Mouse (Mus musculus) limb, embryonic 14.5 days (tissue): ENCODE measurements at regions not wholly inside any gene's neighbourhood (a gene's known extent, or its start where the extent isn't known, plus 50 kb on each side); places are given as distances from the start of the nearest gene placed in this dataset.

Experiments
- ATAC-seq: fragments of 200-750 bp; cut with Nextera tagmentation; 2 replicates; pipeline ENCODE4 v1.8.0; 2017; ENCODE audit warnings: low read depth, moderate number of reproducible peaks, moderate TSS enrichment; ENCODE audit not compliant: low FRiP score
- DNase-seq: peaks from one replicate; pipeline ENCODE4 v3.0.0-alpha.2; 2015; ENCODE audit warnings: low spot score
- H3K27ac ChIP-seq: fragments of 300-500 bp; sonication (generic); replicated peaks from 2 replicates; pipeline ENCODE4 v1.5.1; 2014; ENCODE audit warnings: low read depth, mild to moderate bottlenecking, low read length, moderate library complexity, mixed read lengths
- H3K27me3 ChIP-seq: fragments of 300-500 bp; sonication (generic); 2 replicates; pipeline ENCODE4 v1.6.1; 2014; ENCODE audit warnings: low read length, mixed read lengths; ENCODE audit not compliant: control insufficient read depth, insufficient read depth
- H3K36me3 ChIP-seq: fragments of 300-500 bp; sonication (generic); 2 replicates; pipeline ENCODE4 v1.6.1; 2014; ENCODE audit warnings: mild to moderate bottlenecking, low read length, moderate library complexity, mixed read lengths; ENCODE audit not compliant: control insufficient read depth, insufficient read depth
- H3K4me1 ChIP-seq: fragments of 300-500 bp; sonication (generic); 2 replicates; pipeline ENCODE4 v1.6.1; 2014; ENCODE audit warnings: antibody characterized with exemption, low read length, mixed read lengths; ENCODE audit not compliant: control insufficient read depth, insufficient read depth
- H3K4me2 ChIP-seq: fragments of 300-500 bp; sonication (generic); replicated peaks from 2 replicates; pipeline ENCODE4 v1.6.1; 2014; ENCODE audit warnings: low read depth, mild to moderate bottlenecking, low read length, moderate library complexity; ENCODE audit not compliant: severe bottlenecking
- H3K4me3 ChIP-seq: fragments of 300-500 bp; sonication (generic); replicated peaks from 2 replicates; pipeline ENCODE4 v1.5.1; 2014; ENCODE audit warnings: low read length
- H3K9ac ChIP-seq: fragments of 300-500 bp; sonication (generic); 2 replicates; pipeline ENCODE4 v1.6.1; 2014; ENCODE audit warnings: mild to moderate bottlenecking, low read depth, low read length, moderate library complexity; ENCODE audit not compliant: severe bottlenecking
- H3K9me3 ChIP-seq: fragments of 300-500 bp; sonication (generic); 2 replicates; pipeline ENCODE4 v1.6.1; 2016; ENCODE audit warnings: low read length; ENCODE audit not compliant: control insufficient read depth
- POLR2A ChIP-seq: fragments of 200-500 bp; IDR thresholded peaks from 2 replicates; pipeline ENCODE4 v1.8.0; 2012; ENCODE audit warnings: inconsistent platforms, mild to moderate bottlenecking, moderate library complexity, borderline replicate concordance; ENCODE audit not compliant: insufficient read depth, insufficient read length; ENCODE audit errors: extremely low read depth
- WGBS: fragments of 180-500 bp; shearing (Covaris S2); extraction: QIAGEN DNeasy Blood & Tissue Kit; methylation state at CpG from one replicate; pipeline ENCODE4 v1.1.7; 2014; 5-methylcytosine and 5-hydroxymethylcytosine counted together

GRCm38 (mm10) chr5:73887306-73887958, 180.8 kb downstream of the Usp46 start:
- 80% methylated on average over 8 of the region's 8 CpGs for WGBS
- H3K4me1 ChIP-seq: no peaks in the 10 kb centered on the region
- no peaks in the 10 kb centered on the region for H3K9me3 ChIP-seq
- H3K27ac ChIP-seq: no peak overlapping the region
- no peak overlapping the region for H3K9ac ChIP-seq
- DNase-seq (no peak), ATAC-seq (no peak)
- no peaks in the 10 kb centered on the region for H3K36me3 ChIP-seq
- no peak overlapping the region for H3K4me2 ChIP-seq
- no peaks in the 10 kb centered on the region for H3K27me3 ChIP-seq
- H3K4me3 ChIP-seq: no peak overlapping the region
- no peak for TF ChIP-seq POLR2A

- ATAC-seq (no peak), DNase-seq (no peak)
- no peaks in the 10 kb centered on the region for H3K9me3 ChIP-seq
- no peaks in the 10 kb centered on the region for H3K36me3 ChIP-seq
- no peaks in the 10 kb centered on the region for H3K4me1 ChIP-seq
- 69% methylated on average over 2 of the region's 2 CpGs for WGBS
- no peak overlapping the region for H3K9ac ChIP-seq
- H3K27ac ChIP-seq: no peak overlapping the region
- no peak overlapping the region for H3K4me2 ChIP-seq
- H3K27me3 ChIP-seq: no peaks in the 10 kb centered on the region
- no peak overlapping the region for H3K4me3 ChIP-seq
- TF ChIP-seq POLR2A: no peak
Observed at GRCm38 (mm10) chr5:73888391-73888790, 179.8 kb downstream of the Usp46 start.

DNA sequence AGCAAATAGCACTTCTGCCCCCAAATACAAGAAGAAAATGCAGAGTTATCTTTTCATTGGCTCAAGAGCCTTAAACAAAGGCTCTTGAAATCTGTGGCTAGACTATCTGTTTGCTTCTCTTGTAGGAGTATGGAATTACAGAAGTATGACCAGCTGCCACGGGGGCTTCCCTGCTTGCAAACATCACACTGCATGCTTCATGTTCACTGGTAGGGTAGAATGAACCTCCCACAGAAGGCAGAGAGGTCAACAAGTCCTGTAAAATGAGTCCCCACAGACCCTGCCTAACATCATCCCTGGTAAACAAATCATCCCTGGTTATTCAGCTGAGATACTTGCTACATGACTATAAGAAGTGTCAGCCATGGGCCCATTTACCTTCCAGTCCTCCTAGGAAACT, 178.9 kb downstream of the Usp46 start:
- Histone ChIP-seq H3K9ac (no peak overlapping the region), H3K36me3 (no peaks in the 10 kb centered on the region), H3K9me3 (no peaks in the 10 kb centered on the region), H3K27ac (no peak overlapping the region), H3K4me3 (no peak overlapping the region), H3K4me1 (no peaks in the 10 kb centered on the region), H3K4me2 (no peak overlapping the region), H3K27me3 (no peaks in the 10 kb centered on the region)
- no peak for TF ChIP-seq POLR2A
- ATAC-seq (no peak), DNase-seq (no peak)
- WGBS: 61% methylated on average over 1 of the region's 1 CpGs

- no peak for TF ChIP-seq POLR2A
- Histone ChIP-seq H3K9ac (no peak overlapping the region), H3K9me3 (no peaks in the 10 kb centered on the region), H3K27ac (no peak overlapping the region), H3K36me3 (no peaks in the 10 kb centered on the region), H3K4me2 (no peak overlapping the region), H3K4me3 (no peak overlapping the region), H3K27me3 (no peaks in the 10 kb centered on the region), H3K4me1 (no peaks in the 10 kb centered on the region)
- no peak for ATAC-seq
- WGBS: 61% methylated on average over 4 of the region's 4 CpGs
- peak; percentile 18 for DNase-seq
Observed at GRCm38 (mm10) chr5:73890942-73891341, 177.3 kb downstream of the Usp46 start.

- no peak overlapping the region for H3K9ac ChIP-seq
- no peak for TF ChIP-seq POLR2A
- DNase-seq (no peak), ATAC-seq (no peak)
- no peaks in the 10 kb centered on the region for H3K27me3 ChIP-seq
- H3K9me3 ChIP-seq: no peaks in the 10 kb centered on the region
- no peak overlapping the region for H3K27ac ChIP-seq
- H3K36me3 ChIP-seq: no peaks in the 10 kb centered on the region
- no peak overlapping the region for H3K4me3 ChIP-seq
- no peak overlapping the region for H3K4me2 ChIP-seq
- no peaks in the 10 kb centered on the region for H3K4me1 ChIP-seq
- 77% methylated on average over 11 of the region's 11 CpGs for whole genome bisulfite sequencing
Observed at GRCm38 (mm10) chr5:73891606-73892005, 176.6 kb downstream of the Usp46 start.
